Mouse (Mus musculus) heart, adult 9 months (tissue): ENCODE measurements around the gene Ajm1.
A peak's percentile ranks its signal among the peaks of the same experiment; 100 is the strongest.
"Not testable (repeated sequence)": the region's sequence is repeated elsewhere in the genome, so short reads cannot be mapped to it uniquely, and the experiment has no call there.

ENCODE experiments used
- DNase-seq, 2 experiments: peaks; one replicate each; pipeline ENCODE4 v3.0.0; 2022; ENCODE audit warnings: low spot score in 2 of 2

The Ajm1 gene

DNA sequence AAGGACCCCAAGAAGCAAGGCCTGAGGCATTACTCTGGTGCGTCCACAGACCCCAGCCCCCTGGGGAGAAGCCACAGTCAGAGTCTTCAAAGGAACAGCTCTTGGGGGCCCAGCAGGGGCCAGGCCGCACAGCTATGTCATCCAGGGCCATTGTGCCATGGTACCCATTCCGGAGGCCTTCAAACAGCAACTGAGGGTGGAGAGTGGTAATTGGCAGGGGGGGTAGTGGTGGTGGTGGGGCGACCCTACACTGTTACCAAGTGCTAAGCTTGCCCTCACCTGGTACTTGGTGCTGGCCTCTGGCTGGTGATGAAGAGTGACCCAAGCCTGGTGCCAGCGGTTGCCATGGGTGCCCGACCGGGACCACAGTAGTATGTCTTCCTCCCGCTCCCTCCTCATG is 15.8 kb downstream of the Ajm1 start:
- DNase-seq = no peak

DNA sequence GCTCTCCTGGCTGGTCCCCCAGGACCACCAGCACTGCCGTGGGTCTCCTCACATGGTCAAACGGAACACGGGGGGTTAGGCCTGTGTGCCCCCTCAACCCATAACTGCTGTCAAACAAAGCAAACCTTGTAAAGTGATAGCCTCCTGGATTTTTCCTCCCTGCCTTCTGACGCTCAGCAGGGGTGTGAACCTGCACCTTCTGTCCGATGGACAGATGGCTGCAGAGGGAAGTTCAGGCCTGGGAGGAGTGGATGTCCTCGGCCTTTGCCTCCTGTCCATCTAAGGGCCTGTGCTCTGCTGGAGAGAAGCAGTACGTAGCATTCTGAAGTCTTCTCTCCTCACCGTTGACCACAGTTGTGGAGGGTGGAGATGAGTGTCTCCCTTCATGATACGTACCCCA is 19.6 kb downstream of the Ajm1 start:
- no peak for DNase-seq

- no peak for DNase-seq
Measured at GRCm38 (mm10) chr2:25560551-25560950, 21.0 kb downstream of the Ajm1 start.

GRCm38 (mm10) chr2:25558774-25559173 is 22.8 kb downstream of the Ajm1 start:
- no peak for DNase-seq

- DNase-seq = peak in 1 of 2 experiments; percentile 61
Measured at GRCm38 (mm10) chr2:25557964-25558360, 23.6 kb downstream of the Ajm1 start.

GRCm38 (mm10) chr2:25557221-25557963 is 24.2 kb downstream of the Ajm1 start, which contains the start of gene Edf1:
Edf1 (plus strand) TSS chr2:25557847.
- DNase-seq = peak; percentile 94 to 95

DNA sequence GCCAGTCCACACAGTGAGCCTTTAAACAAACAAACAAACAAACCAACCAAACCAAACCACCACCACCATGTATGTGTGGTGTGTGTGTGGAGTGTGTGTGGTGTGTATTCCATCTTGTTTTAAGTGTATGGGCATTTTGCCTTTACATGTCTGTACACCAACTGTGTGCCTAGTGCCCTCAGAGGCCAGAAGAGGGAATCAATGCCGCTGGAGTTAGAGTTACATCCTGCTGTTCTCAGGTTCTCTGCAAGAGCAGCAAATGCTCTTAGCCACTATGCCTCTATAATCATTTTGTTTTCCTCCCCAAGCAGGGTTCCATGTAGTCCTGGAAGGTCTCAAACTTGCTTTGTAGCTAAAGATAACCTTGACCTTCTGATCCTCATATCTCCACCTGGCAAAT is 25.3 kb downstream of the Ajm1 start:
- no peak for DNase-seq

GRCm38 (mm10) chr2:25555479-25555878 is 26.1 kb downstream of the Ajm1 start:
- DNase-seq = not testable (repeated sequence)

DNA sequence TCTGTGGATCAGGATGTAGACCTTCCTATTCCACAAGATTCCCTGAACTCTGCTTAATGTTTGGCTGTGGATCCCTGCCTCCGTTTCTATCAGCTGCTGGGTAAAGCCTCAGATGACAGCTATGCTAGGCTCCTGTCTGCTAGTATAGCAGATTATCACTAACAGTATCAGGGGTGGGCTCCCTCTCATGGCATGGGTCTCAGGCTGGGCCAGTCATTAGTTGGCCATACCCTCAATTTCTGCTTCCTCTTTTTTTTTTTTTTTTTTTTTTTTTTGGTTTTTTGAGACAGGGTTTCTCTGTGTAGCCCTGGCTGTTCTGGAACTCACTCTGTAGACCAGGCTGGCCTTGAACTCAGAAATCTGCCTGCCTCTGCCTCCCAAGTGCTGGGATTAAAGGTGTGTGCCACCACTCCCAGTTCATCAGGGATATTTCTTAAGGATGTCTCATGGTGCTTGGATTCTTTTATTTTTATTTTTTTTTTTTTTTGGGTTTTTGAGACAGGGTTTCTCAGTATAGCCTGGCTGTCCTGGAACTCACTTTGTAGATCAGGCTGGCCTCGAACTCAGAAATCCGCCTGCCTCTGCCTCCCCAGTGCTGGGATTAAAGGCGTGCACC is 28.3 kb downstream of the Ajm1 start:
- DNase-seq = not testable (repeated sequence)

DNA sequence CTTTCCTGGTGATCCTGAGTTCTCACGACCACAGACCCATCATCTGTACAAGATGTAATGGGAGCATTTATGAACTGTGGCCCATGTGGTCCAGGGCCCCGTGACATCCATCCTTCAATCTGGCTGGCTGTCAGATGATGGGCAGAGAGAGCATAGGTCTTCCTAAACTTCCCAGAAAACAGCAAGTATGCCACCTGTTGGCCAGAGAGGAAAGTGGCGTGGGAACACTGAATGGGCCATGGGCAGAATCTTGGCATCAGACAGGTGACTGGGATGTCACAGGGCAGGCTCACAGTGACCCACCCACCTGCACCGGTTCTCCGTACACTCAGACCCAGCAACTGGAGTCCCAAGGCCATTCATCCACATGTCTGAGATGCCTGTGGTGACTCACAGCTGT is 30.4 kb downstream of the Ajm1 start:
- peak in 1 of 2 experiments; percentile 48 for DNase-seq

- DNase-seq = peak; percentile 35 to 46
Measured at GRCm38 (mm10) chr2:25549021-25549991, 32.3 kb downstream of the Ajm1 start.

GRCm38 (mm10) chr2:25546811-25547491 is 34.6 kb downstream of the Ajm1 start, which contains the start of gene Traf2:
Traf2 (minus strand) TSS chr2:25546940.
- peak; percentile 99 for DNase-seq

GRCm38 (mm10) chr2:25545996-25546810 is 35.4 kb downstream of the Ajm1 start:
- no peak for DNase-seq

GRCm38 (mm10) chr2:25541644-25542367 is 39.8 kb downstream of the Ajm1 start:
- DNase-seq = no peak

GRCm38 (mm10) chr2:25540541-25540948 is 41.0 kb downstream of the Ajm1 start:
- DNase-seq = peak in 1 of 2 experiments; percentile 33

- no peak for DNase-seq
Measured at GRCm38 (mm10) chr2:25536531-25536930, 45.0 kb downstream of the Ajm1 start.

- DNase-seq = no peak
Measured at GRCm38 (mm10) chr2:25534866-25535182, 46.7 kb downstream of the Ajm1 start.

GRCm38 (mm10) chr2:25534178-25534865 is 47.2 kb downstream of the Ajm1 start:
- DNase-seq = peak; percentile 81 to 90

DNA sequence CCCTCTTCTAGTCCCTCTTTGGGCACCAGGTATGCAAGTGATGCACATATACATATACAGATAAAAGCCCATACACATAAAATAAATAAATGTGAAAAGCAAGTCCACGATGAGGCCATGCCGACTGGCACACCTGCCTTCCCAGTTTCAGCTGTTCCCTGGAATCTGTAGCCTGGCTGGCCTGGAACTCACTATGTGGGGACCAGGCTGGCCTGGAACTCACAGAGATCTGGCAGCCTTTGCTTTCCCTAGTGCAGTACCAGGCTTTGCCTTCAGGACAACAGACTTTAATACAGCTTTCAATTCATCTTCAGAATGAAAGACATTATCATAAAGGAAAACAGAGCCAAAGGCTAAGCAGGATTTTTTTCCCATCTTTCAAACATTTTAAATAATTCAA is 47.9 kb downstream of the Ajm1 start:
- DNase-seq = no peak
